Mouse (Mus musculus) intestine, postnatal 0 days (tissue): ENCODE data around the gene Gm13288. TPM values are rescaled to one million over a fixed set of nuclear protein-coding genes. Genes with fewer than 3 reads are reported as not detected.
A peak's percentile ranks its signal among the peaks of the same experiment; 100 is the strongest.
"Not testable (repeated sequence)": the region's sequence is repeated elsewhere in the genome, so short reads cannot be mapped to it uniquely, and the experiment has no call there.

ENCODE experiments used
- ATAC-seq: fragments of 200-750 bp; cut with Nextera tagmentation; 2 replicates; pipeline ENCODE4 v1.8.0; 2017; ENCODE audit warnings: mild to moderate bottlenecking, moderate TSS enrichment, moderate library complexity
- H3K27ac ChIP-seq: fragments of 300-500 bp; sonication (generic); 2 replicates; pipeline ENCODE4 v1.5.1; 2014; ENCODE audit warnings: mild to moderate bottlenecking, low read depth, low read length, moderate library complexity
- H3K27me3 ChIP-seq: fragments of 300-500 bp; sonication (generic); replicated peaks from 2 replicates; pipeline ENCODE4 v1.6.1; 2014; ENCODE audit warnings: low read length, mixed read lengths; ENCODE audit not compliant: control insufficient read depth, insufficient read depth
- H3K36me3 ChIP-seq: fragments of 300-500 bp; sonication (generic); 2 replicates; pipeline ENCODE4 v1.6.1; 2014; ENCODE audit warnings: mild to moderate bottlenecking, moderate library complexity; ENCODE audit not compliant: control insufficient read depth, insufficient read depth
- H3K4me1 ChIP-seq: fragments of 300-500 bp; sonication (generic); replicated peaks from 2 replicates; pipeline ENCODE4 v1.6.1; 2014; ENCODE audit warnings: antibody characterized with exemption, low read length, mixed read lengths; ENCODE audit not compliant: control insufficient read depth, insufficient read depth
- H3K4me2 ChIP-seq: fragments of 300-500 bp; sonication (generic); replicated peaks from 2 replicates; pipeline ENCODE4 v1.6.1; 2014; ENCODE audit warnings: low read depth, mild to moderate bottlenecking, moderate library complexity
- H3K4me3 ChIP-seq: fragments of 300-500 bp; sonication (generic); 2 replicates; pipeline ENCODE4 v1.5.1; 2014; ENCODE audit warnings: low read depth, low read length
- H3K9ac ChIP-seq: fragments of 300-500 bp; sonication (generic); 2 replicates; pipeline ENCODE4 v1.6.1; 2014; ENCODE audit warnings: mild to moderate bottlenecking, low read depth, low read length
- H3K9me3 ChIP-seq: fragments of 300-500 bp; sonication (generic); 2 replicates; pipeline ENCODE4 v1.6.1; 2016; ENCODE audit warnings: mixed run types; ENCODE audit not compliant: control insufficient read depth
- CTCF ChIP-seq: sonication (generic); IDR thresholded peaks from 2 replicates; pipeline ENCODE4 v1.5.1; 2016; ENCODE audit warnings: low read depth, mild to moderate bottlenecking, control low read depth, antibody characterized with exemption, moderate library complexity
- WGBS: fragments of 180-500 bp; shearing (Covaris S2); extraction: QIAGEN DNeasy Blood & Tissue Kit; methylation state at CpG from one replicate; pipeline ENCODE4 v1.1.7; 2014; 5-methylcytosine and 5-hydroxymethylcytosine counted together
- polyA plus RNA-seq: library from polyadenylated mRNA; unstranded; fragments of >200 nt; fragmentation: Nextera tagmentation; extraction: Ambion mirVana; gene quantifications from 2 replicates; pipeline ENCODE4 v1.2.1, GENCODE M21; 2015

Gene Gm13288
- polyA plus RNA-seq, 1 experiment from 2014 or later, result not detected

- WGBS, result 68% methylated on average over 6 of the region's 8 CpGs
- H3K4me3 ChIP-seq, H3K4me1 ChIP-seq, H3K36me3 ChIP-seq, H3K9me3 ChIP-seq, H3K27me3 ChIP-seq, H3K4me2 ChIP-seq, H3K27ac ChIP-seq, ATAC-seq, H3K9ac ChIP-seq: not testable (repeated sequence)
- TF ChIP-seq CTCF, result 0 out of 2 replicates have a peak, but pooled peaks have one; percentile 3
Measured at GRCm38 (mm10) chr4:88761776-88762175, 43.6 kb upstream of the Gm13288 start.

GRCm38 (mm10) chr4:88762341-88762740 lies 43.0 kb upstream of the Gm13288 start:
- WGBS, result 63% methylated on average over 8 of the region's 9 CpGs
- H3K9ac ChIP-seq, H3K27ac ChIP-seq, ATAC-seq, H3K27me3 ChIP-seq, H3K4me2 ChIP-seq, H3K4me3 ChIP-seq, H3K36me3 ChIP-seq, H3K4me1 ChIP-seq, H3K9me3 ChIP-seq: not testable (repeated sequence)

- not testable (repeated sequence) for ATAC-seq, H3K9ac ChIP-seq, H3K36me3 ChIP-seq, H3K27me3 ChIP-seq, H3K4me1 ChIP-seq, H3K27ac ChIP-seq, H3K9me3 ChIP-seq
- peak overlapping the region; percentile 57 for H3K4me2 ChIP-seq
- WGBS, result 2% methylated on average over 25 of the region's 42 CpGs
- peak overlapping the region; percentile 23; the same call in 1 of the 2 replicates for H3K4me3 ChIP-seq
- peak; percentile 75 for TF ChIP-seq CTCF
Measured at GRCm38 (mm10) chr4:88763384-88764018, 41.8 kb upstream of the Gm13288 start.

GRCm38 (mm10) chr4:88773534-88773933 lies 31.8 kb upstream of the Gm13288 start, which contains the start of gene Gm13290:
Gm13290 (plus strand) TSS chr4:88773834.
- not testable (repeated sequence) for H3K27me3 ChIP-seq, H3K4me3 ChIP-seq, H3K36me3 ChIP-seq, ATAC-seq, H3K9ac ChIP-seq, H3K27ac ChIP-seq, H3K4me1 ChIP-seq, H3K4me2 ChIP-seq, H3K9me3 ChIP-seq
- no CpG with 5 or more reads among the region's 32 CpGs for WGBS

GRCm38 (mm10) chr4:88776622-88777021 lies 28.7 kb upstream of the Gm13288 start, which contains the start of gene Gm13289:
Gm13289 (plus strand) TSS chr4:88776922.
- H3K4me1 ChIP-seq, ATAC-seq, H3K27me3 ChIP-seq, H3K27ac ChIP-seq, H3K9me3 ChIP-seq, H3K4me3 ChIP-seq, H3K9ac ChIP-seq, H3K4me2 ChIP-seq, H3K36me3 ChIP-seq: not testable (repeated sequence)
- no CpG with 5 or more reads among the region's 29 CpGs for WGBS

GRCm38 (mm10) chr4:88779550-88779949 lies 25.8 kb upstream of the Gm13288 start, which contains the start of gene Gm13272:
Gm13272 (plus strand) TSS chr4:88779850.
- H3K9me3 ChIP-seq, H3K36me3 ChIP-seq, H3K9ac ChIP-seq, ATAC-seq, H3K27me3 ChIP-seq, H3K27ac ChIP-seq, H3K4me2 ChIP-seq, H3K4me1 ChIP-seq, H3K4me3 ChIP-seq: not testable (repeated sequence)
- no CpG with 5 or more reads among the region's 29 CpGs for WGBS

- not testable (repeated sequence) for ATAC-seq, H3K9me3 ChIP-seq, H3K4me1 ChIP-seq, H3K4me2 ChIP-seq, H3K27me3 ChIP-seq, H3K36me3 ChIP-seq, H3K27ac ChIP-seq, H3K9ac ChIP-seq, H3K4me3 ChIP-seq
- WGBS, result 46% methylated on average over 15 of the region's 18 CpGs
Measured at GRCm38 (mm10) chr4:88780320-88780719, 25.0 kb upstream of the Gm13288 start.

- not testable (repeated sequence) for H3K4me1 ChIP-seq, H3K4me3 ChIP-seq, H3K36me3 ChIP-seq, H3K27me3 ChIP-seq, H3K9ac ChIP-seq, ATAC-seq, H3K27ac ChIP-seq, H3K9me3 ChIP-seq
- WGBS, result 24% methylated on average over 4 of the region's 7 CpGs
- H3K4me2 ChIP-seq, result peak within 1 kb of the TSS; percentile 51
Measured at GRCm38 (mm10) chr4:88781831-88782230, 23.5 kb upstream of the Gm13288 start, which contains the start of gene Ifnz. Ifnz (plus strand) TSS chr4:88782131.
